Mouse (Mus musculus): ENCODE measurements around the gene Amdhd2. TPM values are rescaled to one million over a fixed set of nuclear protein-coding genes. Genes with fewer than 3 reads are reported as not detected.

Amdhd2 gene
- total and polyA plus RNA-seq, 3 experiments, result 0.64 TPM; not detected in 2

DNA sequence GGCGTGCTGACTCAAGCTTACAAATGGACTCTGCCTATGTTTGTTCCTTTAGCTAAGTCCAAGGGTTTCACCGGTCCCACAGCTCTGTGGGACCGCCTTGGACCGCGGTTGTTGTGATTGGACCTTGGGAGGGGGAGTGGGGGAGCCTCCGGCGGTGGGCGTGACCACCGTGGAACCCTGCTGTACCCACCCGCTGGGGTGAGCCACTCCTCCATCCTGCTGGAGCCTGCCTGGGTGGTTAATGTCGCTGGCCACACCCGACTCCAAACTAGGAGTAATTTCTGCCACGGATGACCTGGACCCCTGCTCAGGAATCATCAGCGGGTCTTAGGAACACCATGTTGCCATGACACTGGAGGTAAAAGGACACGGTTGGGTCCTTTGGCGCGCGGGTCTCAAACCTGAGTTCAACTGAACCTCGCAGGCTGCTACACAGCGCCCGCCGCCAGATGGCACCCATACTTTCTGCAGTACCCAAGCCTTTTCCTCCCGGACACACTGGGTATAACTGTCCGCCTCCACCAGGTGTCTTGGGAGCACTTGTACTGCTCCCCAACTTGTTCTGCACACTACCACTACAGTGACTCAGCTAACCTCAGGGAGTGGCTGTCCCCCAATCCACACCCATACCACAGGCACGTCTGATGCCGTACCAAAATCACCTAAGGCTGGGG, 11.5 kb downstream of the Amdhd2 start:
- peak overlapping the region; percentile 32 for H3K4me2 ChIP-seq (ENCODE audit: insufficient read depth, low read depth, poor library complexity, severe bottlenecking)
- TF ChIP-seq RAD21 (IDR thresholded peaks at IDR 0.05; ENCODE audit: low read depth, low read length) (peak; percentile 72), NELFE (IDR thresholded peaks at IDR 0.05; ENCODE audit: low read depth, low read length) (peak; percentile 30; the same call in 1 of the 2 replicates), SMC3 (IDR thresholded peaks at IDR 0.05; ENCODE audit: low read depth, low read length) (peak; percentile 87), MYC (IDR thresholded peaks at IDR 0.05; ENCODE audit: low read depth, low read length) (no peak; the same call in 1 of the 2 replicates), ELF1 (IDR thresholded peaks at IDR 0.05; ENCODE audit: low read depth, low read length) (peak; percentile 26; the same call in 1 of the 2 replicates), IRF4 (IDR thresholded peaks at IDR 0.05; ENCODE audit: low read depth, low read length) (peak; percentile 34; the same call in 1 of the 2 replicates), ETS1 (conservative IDR thresholded peaks at IDR 0.05; ENCODE audit: low read depth, low read length) (no peak), USF2 (conservative IDR thresholded peaks at IDR 0.05; ENCODE audit: low read depth, low read length) (no peak), MAFK (IDR thresholded peaks at IDR 0.05; ENCODE audit: insufficient replicate concordance, low read length) (no peak), TBP (conservative IDR thresholded peaks at IDR 0.05; ENCODE audit: low read depth, low read length) (no peak), MXI1 (IDR thresholded peaks at IDR 0.05; ENCODE audit: low read depth, low read length) (peak; percentile 54; the same call in 1 of the 2 replicates), TCF12 (IDR thresholded peaks at IDR 0.05; ENCODE audit: low read depth, low read length) (peak; percentile 41; the same call in 1 of the 2 replicates), RCOR1 (conservative IDR thresholded peaks at IDR 0.05; ENCODE audit: low read depth, low read length) (no peak), UBTF (IDR thresholded peaks at IDR 0.05; ENCODE audit: low read depth, low read length) (0 out of 2 replicates have a peak, but pooled peaks have one; percentile 47), EP300 (IDR thresholded peaks at IDR 0.05; ENCODE audit: low read length) (no peak), E2F4 (IDR thresholded peaks at IDR 0.05; ENCODE audit: insufficient replicate concordance, low read depth, low read length) (no peak), CTCF (conservative IDR thresholded peaks at IDR 0.05 in 1 of 2, IDR thresholded peaks at IDR 0.05 in 1 of 2; ENCODE audit: low read depth in 2 of 2, low read length in 2 of 2) (peak in 1 of 2 experiments; percentile 98; a peak in 3 of 4 replicates)
- DNase-seq (ENCODE audit: extremely low read depth), result peak; percentile 83
- no peak overlapping the region for H3K27ac ChIP-seq (ENCODE audit: insufficient read depth, low read depth)
- no peaks in the 10 kb centered on the region for H3K36me3 ChIP-seq (replicated peaks in 1 of 2; ENCODE audit: control insufficient read depth in 1 of 2, insufficient read depth in 1 of 2, low read length in 1 of 2)
- dilution Hi-C loops (cut with MboI; ENCODE audit: extremely low pct_ligation_motif_present, extremely low pct_unique_long_range_greater_than_20kb, low sequenced_read_pairs) (no loop called here), in situ Hi-C loops (cut with MboI; ENCODE audit: low pct_ligation_motif_present, low pct_unique_long_range_greater_than_20kb, low sequenced_read_pairs) (no loop called here)
- H3K4me3 ChIP-seq (replicated peaks in 1 of 3; ENCODE audit: low read depth in 2 of 3, low read length in 2 of 3, poor library complexity in 1 of 3), result peak overlapping the region; percentile 42 to 53 (median 50)
- H3K4me1 ChIP-seq (ENCODE audit: control insufficient read depth in 1 of 2, insufficient read depth in 2 of 2), result peaks cover 2 to 20% of the 10 kb centered on the region in 2 experiments; a peak in 2 of 4 replicates
- no peaks in the 10 kb centered on the region for H3K79me2 ChIP-seq (replicated peaks; ENCODE audit: control insufficient read depth, extremely low read depth, insufficient read depth, poor library complexity, severe bottlenecking)
- H3K9me3 ChIP-seq (replicated peaks; ENCODE audit: low read length), result no peaks in the 10 kb centered on the region
- H3K27me3 ChIP-seq (replicated peaks), result no peaks in the 10 kb centered on the region
- H3K9ac ChIP-seq (ENCODE audit: insufficient read depth, low read depth), result peak overlapping the region; percentile 2; the same call in 1 of the 2 replicates

DNA sequence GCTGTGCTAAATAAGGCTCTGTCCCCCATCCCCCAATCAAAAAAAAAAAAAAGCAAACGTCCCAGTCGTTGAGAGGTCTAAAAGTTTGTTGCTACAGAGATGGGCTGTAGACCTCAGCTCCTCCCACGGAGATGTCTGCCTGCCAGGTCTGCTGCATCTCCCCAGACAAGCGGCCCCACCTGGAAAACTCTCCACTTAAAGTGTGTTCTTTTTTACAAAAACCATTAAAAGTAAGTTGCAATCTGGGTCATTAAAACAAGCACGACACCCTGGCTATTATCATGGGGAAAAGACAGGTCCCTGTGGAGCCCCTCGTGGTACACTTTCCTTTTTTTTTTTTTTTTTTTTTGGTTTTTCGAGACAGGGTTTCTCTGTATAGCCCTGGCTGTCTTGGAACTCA, 12.2 kb downstream of the Amdhd2 start:
- in situ Hi-C loops (cut with MboI; ENCODE audit: low pct_ligation_motif_present, low pct_unique_long_range_greater_than_20kb, low sequenced_read_pairs), result no loop called here
- no peaks in the 10 kb centered on the region for H3K9me3 ChIP-seq (replicated peaks; ENCODE audit: low read length)
- no peak overlapping the region; the same call in 1 of the 2 replicates for H3K9ac ChIP-seq (ENCODE audit: insufficient read depth, low read depth)
- dilution Hi-C loops (cut with MboI; ENCODE audit: extremely low pct_ligation_motif_present, extremely low pct_unique_long_range_greater_than_20kb, low sequenced_read_pairs), result no loop called here
- H3K4me1 ChIP-seq (ENCODE audit: control insufficient read depth in 1 of 2, insufficient read depth in 2 of 2), result peaks cover 2 to 20% of the 10 kb centered on the region in 2 experiments; a peak in 2 of 4 replicates
- no peak for DNase-seq (ENCODE audit: extremely low read depth)
- H3K36me3 ChIP-seq (replicated peaks in 1 of 2; ENCODE audit: control insufficient read depth in 1 of 2, insufficient read depth in 1 of 2, low read length in 1 of 2), result no peaks in the 10 kb centered on the region
- TF ChIP-seq ZNF384 (IDR thresholded peaks at IDR 0.05; ENCODE audit: low read depth, low read length) (peak; percentile 50; the same call in 1 of the 2 replicates), JUN (IDR thresholded peaks at IDR 0.05; ENCODE audit: insufficient read depth, low read depth, low read length) (no peak), CHD1 (IDR thresholded peaks at IDR 0.05; ENCODE audit: low read depth, low read length) (no peak), TBP (conservative IDR thresholded peaks at IDR 0.05; ENCODE audit: low read depth, low read length) (no peak), UBTF (IDR thresholded peaks at IDR 0.05; ENCODE audit: low read depth, low read length) (no peak), ELF1 (IDR thresholded peaks at IDR 0.05; ENCODE audit: low read depth, low read length) (no peak), MAFK (IDR thresholded peaks at IDR 0.05; ENCODE audit: insufficient replicate concordance, low read length) (no peak), USF2 (conservative IDR thresholded peaks at IDR 0.05; ENCODE audit: low read depth, low read length) (no peak), MYC (IDR thresholded peaks at IDR 0.05; ENCODE audit: low read depth, low read length) (no peak)
- no peak overlapping the region for H3K27ac ChIP-seq (ENCODE audit: insufficient read depth, low read depth)
- no peak overlapping the region for H3K4me3 ChIP-seq (replicated peaks in 1 of 3; ENCODE audit: low read depth in 2 of 3, low read length in 2 of 3, poor library complexity in 1 of 3)
- H3K4me2 ChIP-seq (ENCODE audit: insufficient read depth, low read depth, poor library complexity, severe bottlenecking), result peak overlapping the region; percentile 26
- H3K79me2 ChIP-seq (replicated peaks; ENCODE audit: control insufficient read depth, extremely low read depth, insufficient read depth, poor library complexity, severe bottlenecking), result no peaks in the 10 kb centered on the region
- H3K27me3 ChIP-seq (replicated peaks), result no peaks in the 10 kb centered on the region
